ENCODE assay signal across 13 mouse cellular contexts in the genomic region with DNA sequence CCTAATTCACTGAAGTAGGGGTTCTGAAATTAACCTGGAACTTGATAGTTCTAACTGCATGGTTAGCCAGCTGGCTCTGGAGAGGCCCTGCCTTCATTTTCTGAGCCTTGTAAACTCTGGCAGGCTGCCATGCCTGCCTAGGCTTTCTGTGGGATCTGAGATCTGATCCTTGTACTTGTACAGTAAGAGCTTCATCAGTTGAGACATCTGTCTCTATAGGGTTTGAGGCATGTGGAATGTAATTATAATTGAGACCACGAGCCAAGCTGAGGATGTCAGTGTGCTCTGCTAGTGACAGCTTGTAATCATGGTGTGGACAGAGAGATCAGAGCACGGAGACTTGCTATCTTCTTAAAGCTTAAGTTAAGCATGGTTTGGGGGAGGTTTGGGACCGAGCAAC.
A peak's percentile ranks its signal among the peaks of the same experiment; 100 is the strongest.
DNase-seq lines count a peak whose midpoint lies in the region; ATAC-seq and TF ChIP-seq lines count a peak whose summit lies in the region.
"Had no signal": no experiment of that assay in that cellular context is flagged by ENCODE, and none has a peak within 500 bp of the region (broad histone marks: within the 10 kb centered on the region; RNA-seq: fewer than 3 reads in every experiment).

No protein-coding gene starts in this region.

- no peak for TF ChIP-seq POLR2A in brain, embryonic 14.5 days (IDR thresholded peaks at IDR 0.05; ENCODE audit: borderline replicate concordance, extremely low read depth, insufficient read depth, insufficient read length, poor library complexity, severe bottlenecking)
- no peak for TF ChIP-seq POLR2A in limb, embryonic 14.5 days (IDR thresholded peaks at IDR 0.05; ENCODE audit: borderline replicate concordance, extremely low read depth, insufficient read depth, insufficient read length)

- H3K9me3 ChIP-seq in hindbrain, postnatal 0 days (ENCODE audit: low read length): no peaks in the 10 kb centered on the region
- no peaks in the 10 kb centered on the region for H3K9me3 ChIP-seq in hindbrain, embryonic 13.5 days
- H3K9me3 ChIP-seq in lung, embryonic 14.5 days (ENCODE audit: low read depth, low read length): no peaks in the 10 kb centered on the region
- no peaks in the 10 kb centered on the region for H3K9me3 ChIP-seq in limb, embryonic 14.5 days (ENCODE audit: control insufficient read depth, low read length)

- H3K4me3 ChIP-seq in hindbrain, postnatal 0 days (ENCODE audit: low read length): no peak overlapping the region
- H3K4me3 ChIP-seq in hindbrain, embryonic 13.5 days: no peak overlapping the region
- H3K4me3 ChIP-seq in lung, embryonic 14.5 days (ENCODE audit: low read depth, low read length): no peak overlapping the region
- H3K4me3 ChIP-seq in limb, embryonic 14.5 days (replicated peaks; ENCODE audit: low read length): no peak overlapping the region
- H3K4me3 ChIP-seq: left cerebral cortex, adult 2 months; myocyte had no signal

- no peak overlapping the region for H3K9ac ChIP-seq in hindbrain, postnatal 0 days (replicated peaks; ENCODE audit: low read length)
- no peak overlapping the region for H3K9ac ChIP-seq in hindbrain, embryonic 13.5 days
- no peak overlapping the region for H3K9ac ChIP-seq in lung, embryonic 14.5 days
- no peak overlapping the region for H3K9ac ChIP-seq in limb, embryonic 14.5 days (ENCODE audit: low read depth, low read length, severe bottlenecking)
- H3K9ac ChIP-seq: hindbrain, embryonic 14.5 days had no signal

- H3K27ac ChIP-seq in hindbrain, postnatal 0 days: no peak overlapping the region
- H3K27ac ChIP-seq in hindbrain, embryonic 13.5 days: no peak overlapping the region
- no peak overlapping the region for H3K27ac ChIP-seq in lung, embryonic 14.5 days (ENCODE audit: low read depth)
- H3K27ac ChIP-seq in limb, embryonic 14.5 days (replicated peaks; ENCODE audit: low read depth, low read length): no peak overlapping the region
- H3K27ac ChIP-seq: hindbrain, embryonic 14.5 days; left cerebral cortex, adult 2 months had no signal

- no peak for TF ChIP-seq CTCF in hindbrain, postnatal 0 days (IDR thresholded peaks at IDR 0.05; ENCODE audit: low read depth)
- no peak for TF ChIP-seq CTCF in lung, embryonic 14.5 days (IDR thresholded peaks at IDR 0.05; ENCODE audit: low read depth)
- no peak for TF ChIP-seq CTCF in brain, embryonic 14.5 days (IDR thresholded peaks at IDR 0.05; ENCODE audit: borderline replicate concordance, extremely low read depth, insufficient read depth, insufficient read length)

- H3K36me3 ChIP-seq in hindbrain, postnatal 0 days (ENCODE audit: insufficient read depth, low read length): no peaks in the 10 kb centered on the region
- no peaks in the 10 kb centered on the region for H3K36me3 ChIP-seq in hindbrain, embryonic 13.5 days
- H3K36me3 ChIP-seq in lung, embryonic 14.5 days (ENCODE audit: insufficient read depth): no peaks in the 10 kb centered on the region
- H3K36me3 ChIP-seq in limb, embryonic 14.5 days (ENCODE audit: control insufficient read depth, insufficient read depth, low read length): no peaks in the 10 kb centered on the region

- no peaks in the 10 kb centered on the region for H3K27me3 ChIP-seq in hindbrain, postnatal 0 days (ENCODE audit: insufficient read depth, low read length)
- no peaks in the 10 kb centered on the region for H3K27me3 ChIP-seq in hindbrain, embryonic 13.5 days
- H3K27me3 ChIP-seq in lung, embryonic 14.5 days (ENCODE audit: insufficient read depth, low read length): no peaks in the 10 kb centered on the region
- no peaks in the 10 kb centered on the region for H3K27me3 ChIP-seq in limb, embryonic 14.5 days (ENCODE audit: control insufficient read depth, insufficient read depth, low read length)

- 56% methylated on average over 3 of the region's 3 CpGs for WGBS in hindbrain, postnatal 0 days
- 70% methylated on average over 3 of the region's 3 CpGs for WGBS in hindbrain, embryonic 13.5 days
- 45% methylated on average over 3 of the region's 3 CpGs for WGBS in lung, embryonic 14.5 days
- 52% methylated on average over 3 of the region's 3 CpGs for WGBS in limb, embryonic 14.5 days

- H3K4me1 ChIP-seq in hindbrain, postnatal 0 days (ENCODE audit: insufficient read depth, low read length): no peaks in the 10 kb centered on the region
- no peaks in the 10 kb centered on the region for H3K4me1 ChIP-seq in hindbrain, embryonic 13.5 days (replicated peaks)
- H3K4me1 ChIP-seq in lung, embryonic 14.5 days (ENCODE audit: insufficient read depth): no peaks in the 10 kb centered on the region
- no peaks in the 10 kb centered on the region for H3K4me1 ChIP-seq in limb, embryonic 14.5 days (ENCODE audit: control insufficient read depth, insufficient read depth, low read length)

- no peak overlapping the region for H3K4me2 ChIP-seq in hindbrain, postnatal 0 days (ENCODE audit: low read depth, low read length)
- H3K4me2 ChIP-seq in hindbrain, embryonic 13.5 days: no peak overlapping the region
- no peak overlapping the region for H3K4me2 ChIP-seq in lung, embryonic 14.5 days
- H3K4me2 ChIP-seq in limb, embryonic 14.5 days (replicated peaks; ENCODE audit: low read depth, low read length, severe bottlenecking): no peak overlapping the region
- H3K4me2 ChIP-seq: hindbrain, embryonic 14.5 days had no signal

- peak; percentile 16 for DNase-seq in hindbrain, postnatal 0 days (ENCODE audit: low spot score)
- peak; percentile 53 for DNase-seq in lung, embryonic 14.5 days
- no peak for DNase-seq in lung, postnatal 25 days (ENCODE audit: low spot score)
- DNase-seq in brain, embryonic 14.5 days (ENCODE audit: low read depth): peak; percentile 26
- DNase-seq in limb, embryonic 14.5 days (ENCODE audit: low spot score): peak; percentile 27
- no peak for DNase-seq in urinary bladder, postnatal 10 days (ENCODE audit: low spot score)
- DNase-seq: adrenal gland, postnatal 10 days; kidney, adult 9 months; thymus, postnatal 4 days had no signal

- peak; percentile 47; the same call in 1 of the 2 replicates for ATAC-seq in hindbrain, postnatal 0 days
- ATAC-seq in hindbrain, embryonic 13.5 days (ENCODE audit: low FRiP score): no peak
- ATAC-seq in lung, embryonic 14.5 days (ENCODE audit: insufficient read depth): no peak
- peak; percentile 50; the same call in 1 of the 2 replicates for ATAC-seq in limb, embryonic 14.5 days (ENCODE audit: low FRiP score, low read depth)

Comparison
In these comparisons a context has a peak if more than half of its experiments do, and no peak if none do; other contexts are left out.
1. ATAC-seq: peak in hindbrain, postnatal 0 days (single experiment) and limb, embryonic 14.5 days (single experiment); none in hindbrain, embryonic 13.5 days (single experiment) and lung, embryonic 14.5 days (single experiment).
2. DNase-seq: peak in hindbrain, postnatal 0 days (single experiment), lung, embryonic 14.5 days (single experiment), brain, embryonic 14.5 days (single experiment) and limb, embryonic 14.5 days (single experiment); none in lung, postnatal 25 days (single experiment) and urinary bladder, postnatal 10 days (single experiment).